Mouse (Mus musculus) intestine, embryonic 16.5 days (tissue): Measurements from ENCODE around the gene Rabepk. TPM values are rescaled to one million over a fixed set of nuclear protein-coding genes. Genes with fewer than 3 reads are reported as not detected.
"Not testable (repeated sequence)": the region's sequence is repeated elsewhere in the genome, so short reads cannot be mapped to it uniquely, and the experiment has no call there.

ENCODE experiments used
- ATAC-seq: fragments of 200-750 bp; cut with Nextera tagmentation; 2 replicates; pipeline ENCODE4 v1.8.0; 2017; ENCODE audit warnings: moderate TSS enrichment, moderate library complexity
- H3K27ac ChIP-seq: fragments of 300-500 bp; sonication (generic); 2 replicates; pipeline ENCODE4 v1.5.1; 2014; ENCODE audit warnings: mild to moderate bottlenecking, low read length
- H3K27me3 ChIP-seq: fragments of 300-500 bp; sonication (generic); replicated peaks from 2 replicates; pipeline ENCODE4 v1.6.1; 2014; ENCODE audit warnings: low read length, control low read depth, mixed read lengths; ENCODE audit not compliant: control insufficient read depth, insufficient read depth
- H3K36me3 ChIP-seq: fragments of 300-500 bp; sonication (generic); 2 replicates; pipeline ENCODE4 v1.6.1; 2014; ENCODE audit warnings: low read length, control low read depth; ENCODE audit not compliant: control insufficient read depth, insufficient read depth
- H3K4me1 ChIP-seq: fragments of 300-500 bp; sonication (generic); 2 replicates; pipeline ENCODE4 v1.6.1; 2014; ENCODE audit warnings: low read length, control low read depth, mixed read lengths; ENCODE audit not compliant: control insufficient read depth, insufficient read depth
- H3K4me2 ChIP-seq: fragments of 300-500 bp; sonication (generic); 2 replicates; pipeline ENCODE4 v1.6.1; 2014; ENCODE audit warnings: low read depth, low read length, control low read depth
- H3K4me3 ChIP-seq: fragments of 300-500 bp; sonication (generic); 2 replicates; pipeline ENCODE4 v1.5.1; 2014; ENCODE audit warnings: mild to moderate bottlenecking, low read length
- H3K9ac ChIP-seq: fragments of 300-500 bp; sonication (generic); 2 replicates; pipeline ENCODE4 v1.6.1; 2014; ENCODE audit warnings: low read depth, low read length
- H3K9me3 ChIP-seq: fragments of 300-500 bp; sonication (generic); 2 replicates; pipeline ENCODE4 v1.6.1; 2016; ENCODE audit warnings: low read length, control low read depth; ENCODE audit not compliant: control insufficient read depth
- WGBS: fragments of 180-500 bp; shearing (Covaris S2); extraction: QIAGEN DNeasy Blood & Tissue Kit; methylation state at CpG from one replicate; pipeline ENCODE4 v1.1.7; 2014; 5-methylcytosine and 5-hydroxymethylcytosine counted together
- polyA plus RNA-seq: library from polyadenylated mRNA; unstranded; fragments of >200 nt; fragmentation: Nextera tagmentation; extraction: Ambion mirVana; gene quantifications from 2 replicates; pipeline ENCODE4 v1.2.1, GENCODE M21; 2015

Gene Rabepk
- polyA plus RNA-seq, 1 experiment from 2014 or later: 47.0 TPM

DNA sequence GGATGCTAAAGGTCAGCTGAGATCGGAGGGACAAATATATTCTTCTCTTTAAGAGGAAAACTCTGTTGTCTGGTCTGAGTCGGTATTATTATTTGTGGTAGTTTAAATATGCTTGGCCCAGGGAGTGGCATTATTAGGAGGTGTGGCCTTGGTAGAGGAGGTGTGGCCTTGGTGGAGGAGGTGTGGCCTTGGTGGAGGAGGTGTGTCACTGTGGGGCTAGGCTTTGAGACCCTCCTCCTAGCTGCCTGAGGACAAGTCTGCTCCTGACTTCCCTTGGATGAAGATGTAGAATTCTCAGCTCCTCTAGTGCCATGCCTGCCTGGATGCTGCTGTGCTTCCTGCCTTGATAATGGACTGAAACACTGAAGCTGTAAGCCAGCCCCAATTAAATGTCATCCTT, 5.2 kb downstream of the Rabepk start:
- WGBS: 94% methylated on average over 2 of the region's 2 CpGs
- no peak for ATAC-seq
- no peak overlapping the region for H3K9ac ChIP-seq

GRCm38 (mm10) chr2:34792543-34792942, 7.2 kb downstream of the Rabepk start:
- H3K4me1 ChIP-seq, H3K36me3 ChIP-seq, H3K9ac ChIP-seq, H3K4me2 ChIP-seq, ATAC-seq, H3K27ac ChIP-seq, H3K27me3 ChIP-seq, H3K4me3 ChIP-seq, H3K9me3 ChIP-seq: not testable (repeated sequence)
- 83% methylated on average over 2 of the region's 2 CpGs for WGBS

More for the DNA sequence above, 5.2 kb downstream of the Rabepk start:
- Histone ChIP-seq H3K4me1 (peaks cover 4% of the 10 kb centered on the region), H3K4me2 (no peak overlapping the region), H3K27me3 (no peaks in the 10 kb centered on the region), H3K4me3 (no peak overlapping the region), H3K36me3 (no peaks in the 10 kb centered on the region; the same call in 1 of the 2 replicates), H3K27ac (no peak overlapping the region), H3K9me3 (no peaks in the 10 kb centered on the region)

- peaks cover 6% of the 10 kb centered on the region for H3K36me3 ChIP-seq
Measured at GRCm38 (mm10) chr2:34790282-34790681, 9.4 kb downstream of the Rabepk start.

DNA sequence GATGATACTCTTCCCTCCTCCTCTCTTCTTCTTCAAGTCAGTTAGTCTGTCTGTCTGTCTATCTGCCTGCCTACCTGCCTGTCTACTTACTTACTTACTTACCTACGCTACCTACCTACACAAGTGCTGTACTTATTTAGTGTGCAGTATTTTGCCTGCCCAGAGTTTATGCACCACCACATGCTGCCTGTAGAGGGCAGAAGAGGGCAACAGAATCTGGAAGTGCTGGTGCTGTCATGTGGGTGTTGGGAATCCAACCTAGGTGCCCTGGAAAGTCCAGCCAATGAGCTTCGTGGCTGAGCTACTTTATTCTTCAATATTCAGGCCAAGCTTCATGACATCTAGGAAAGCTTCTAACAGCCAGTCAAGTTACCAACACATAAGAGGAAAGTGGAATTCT, 15.6 kb downstream of the Rabepk start:
- Histone ChIP-seq H3K4me1 (no peaks in the 10 kb centered on the region), H3K27ac (no peak overlapping the region), H3K27me3 (no peaks in the 10 kb centered on the region), H3K9me3 (no peaks in the 10 kb centered on the region), H3K4me3 (no peak overlapping the region), H3K36me3 (peaks cover 11% of the 10 kb centered on the region), H3K9ac (no peak overlapping the region), H3K4me2 (no peak overlapping the region)
- 91% methylated on average over 2 of the region's 2 CpGs for WGBS
- ATAC-seq: no peak

More at GRCm38 (mm10) chr2:34790282-34790681, 9.4 kb downstream of the Rabepk start:
- no peaks in the 10 kb centered on the region for H3K27me3 ChIP-seq
- 92% methylated on average over 8 of the region's 8 CpGs for WGBS
- no peaks in the 10 kb centered on the region for H3K9me3 ChIP-seq
- no peak overlapping the region for H3K4me3 ChIP-seq
- no peak for ATAC-seq
- H3K4me2 ChIP-seq: no peak overlapping the region
- H3K27ac ChIP-seq: no peak overlapping the region
- H3K9ac ChIP-seq: no peak overlapping the region
- H3K4me1 ChIP-seq: no peaks in the 10 kb centered on the region

DNA sequence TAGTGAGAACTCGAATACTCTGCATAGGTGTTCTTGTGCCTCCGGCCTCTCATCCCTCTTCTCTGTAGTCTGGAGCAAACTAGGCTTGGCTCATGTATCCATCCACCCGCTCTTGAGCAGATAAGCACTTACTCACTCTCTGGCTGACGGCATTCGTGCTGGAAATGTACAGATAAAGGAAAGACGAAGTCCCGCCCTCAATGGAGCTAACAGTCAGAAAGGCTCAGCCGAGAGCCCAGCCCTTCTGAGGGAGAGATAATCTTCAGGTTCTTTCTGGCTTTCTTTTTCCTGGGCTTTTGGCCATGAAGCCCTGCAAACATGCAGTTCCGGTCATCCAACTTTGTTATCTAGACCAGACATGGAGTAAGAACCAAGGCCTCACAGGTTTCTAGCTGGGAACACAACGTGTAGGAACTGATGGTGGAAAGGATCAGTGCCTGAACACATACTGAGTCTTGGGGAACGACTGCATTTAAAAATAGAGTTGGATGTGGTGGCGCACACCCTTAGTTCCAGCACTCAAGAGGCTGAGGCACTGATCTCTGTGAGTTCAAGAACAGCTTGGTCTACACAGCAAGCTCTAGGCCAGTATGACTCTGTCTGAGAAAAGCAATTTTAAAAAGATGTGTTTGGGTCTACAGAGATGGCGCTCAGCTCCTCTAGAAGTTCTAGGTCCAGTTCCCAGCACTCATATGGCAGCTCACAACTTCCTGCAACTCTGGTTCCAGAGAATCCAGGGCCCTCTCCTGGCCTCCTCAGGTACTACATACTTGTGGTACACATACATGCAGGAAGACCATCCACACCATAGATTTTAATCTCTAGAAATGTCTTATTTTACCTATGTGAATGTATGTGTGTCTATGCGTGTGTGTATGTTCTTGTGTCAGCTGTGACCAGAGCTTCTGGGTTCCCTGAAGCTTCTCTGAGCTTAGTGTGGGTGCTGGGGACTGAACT, 16.4 kb downstream of the Rabepk start:
- Histone ChIP-seq H3K36me3 (peaks cover 11% of the 10 kb centered on the region), H3K27me3 (no peaks in the 10 kb centered on the region), H3K9ac (no peak overlapping the region), H3K4me3 (no peak overlapping the region), H3K27ac (no peak overlapping the region), H3K4me1 (no peaks in the 10 kb centered on the region), H3K4me2 (no peak overlapping the region), H3K9me3 (no peaks in the 10 kb centered on the region)
- ATAC-seq: peak; percentile 87
- 83% methylated on average over 14 of the region's 14 CpGs for WGBS

DNA sequence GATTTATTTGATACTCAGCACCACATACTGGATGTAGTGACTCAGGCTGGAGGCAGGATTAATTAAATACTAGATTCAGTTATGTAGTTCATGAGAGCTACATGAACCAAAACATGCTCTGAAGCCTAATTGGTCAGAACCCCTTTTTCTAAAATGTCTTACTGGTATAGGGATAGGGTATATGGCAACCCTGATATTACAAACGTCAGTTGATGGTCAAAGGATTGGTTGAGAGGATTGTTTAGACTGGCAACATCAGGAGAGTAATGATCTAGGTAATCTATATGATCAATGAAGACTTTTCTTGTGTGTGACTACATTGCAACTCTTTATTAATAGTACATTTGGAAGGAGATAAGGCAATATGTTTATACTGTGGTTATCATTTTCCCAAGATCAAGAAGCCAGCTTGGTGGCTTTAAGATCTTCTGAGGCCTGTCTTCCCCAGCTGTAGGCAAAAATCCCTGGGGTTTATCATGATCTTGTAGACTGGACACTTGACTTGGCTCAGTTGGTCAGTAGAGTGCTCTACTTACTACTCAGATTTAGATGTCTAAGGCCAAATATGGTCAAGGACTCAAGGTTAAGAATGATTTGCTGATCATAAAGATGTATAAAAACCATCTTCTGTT, 22.4 kb downstream of the Rabepk start:
- Histone ChIP-seq H3K4me1 (peaks cover 34% of the 10 kb centered on the region), H3K9me3 (no peaks in the 10 kb centered on the region), H3K27ac (no peak overlapping the region), H3K4me2 (peak overlapping the region; percentile 14; the same call in 1 of the 2 replicates), H3K27me3 (no peaks in the 10 kb centered on the region), H3K9ac (no peak overlapping the region), H3K36me3 (peaks cover 27% of the 10 kb centered on the region), H3K4me3 (no peak overlapping the region)
- no peak for ATAC-seq
- 61% methylated on average over 1 of the region's 1 CpGs for WGBS

DNA sequence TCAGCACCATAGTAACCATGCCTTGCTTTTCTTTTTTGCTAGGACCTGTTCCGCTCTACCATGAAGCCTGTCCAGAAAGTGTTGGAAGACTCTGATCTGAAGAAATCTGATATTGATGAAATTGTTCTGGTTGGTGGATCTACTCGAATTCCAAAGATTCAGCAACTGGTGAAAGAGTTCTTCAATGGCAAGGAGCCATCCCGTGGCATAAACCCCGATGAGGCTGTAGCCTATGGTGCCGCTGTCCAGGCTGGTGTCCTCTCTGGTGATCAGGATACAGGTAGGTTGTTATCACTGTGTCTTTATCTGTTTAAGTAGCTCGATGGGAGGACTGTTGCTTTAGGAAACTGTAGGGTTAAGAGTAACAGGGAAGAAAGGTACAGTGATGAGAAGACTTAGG, 25.2 kb downstream of the Rabepk start:
- H3K27me3 ChIP-seq: no peaks in the 10 kb centered on the region
- no peak for ATAC-seq
- H3K4me1 ChIP-seq: peaks cover 37% of the 10 kb centered on the region
- peaks cover 27% of the 10 kb centered on the region for H3K36me3 ChIP-seq
- H3K9ac ChIP-seq: peak overlapping the region; percentile 97
- no peak overlapping the region for H3K27ac ChIP-seq
- H3K9me3 ChIP-seq: no peaks in the 10 kb centered on the region
- H3K4me3 ChIP-seq: peak overlapping the region; percentile 95
- H3K4me2 ChIP-seq: peak overlapping the region; percentile 63
- 79% methylated on average over 6 of the region's 6 CpGs for WGBS

DNA sequence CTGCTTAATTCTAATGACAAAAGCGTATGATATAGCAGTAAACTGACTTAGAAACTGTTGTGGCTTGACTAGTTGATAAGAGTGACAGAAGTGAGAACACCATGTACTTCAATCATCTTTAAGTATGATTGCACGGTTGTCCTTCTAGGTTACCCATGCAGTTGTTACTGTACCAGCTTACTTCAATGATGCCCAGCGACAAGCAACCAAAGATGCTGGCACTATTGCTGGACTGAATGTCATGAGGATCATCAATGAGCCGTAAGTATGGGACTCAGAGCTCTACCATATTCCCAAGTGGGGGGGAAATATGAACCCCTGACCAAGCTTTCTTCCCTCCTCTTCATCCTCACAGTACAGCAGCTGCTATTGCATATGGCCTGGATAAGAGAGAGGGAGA, 26.0 kb downstream of the Rabepk start:
- peaks cover 37% of the 10 kb centered on the region for H3K4me1 ChIP-seq

More for the DNA sequence above, 26.0 kb downstream of the Rabepk start:
- no peaks in the 10 kb centered on the region for H3K9me3 ChIP-seq
- H3K36me3 ChIP-seq: peaks cover 27% of the 10 kb centered on the region
- no peak overlapping the region for H3K27ac ChIP-seq
- WGBS: 84% methylated on average over 4 of the region's 4 CpGs
- H3K4me3 ChIP-seq: peak overlapping the region; percentile 95
- H3K4me2 ChIP-seq: peak overlapping the region; percentile 63
- ATAC-seq: no peak
- peak overlapping the region; percentile 97 for H3K9ac ChIP-seq
- no peaks in the 10 kb centered on the region for H3K27me3 ChIP-seq
